Mouse (Mus musculus) liver, embryonic 13.5 days (tissue): ENCODE results near the gene Preb. TPM values are rescaled to one million over a fixed set of nuclear protein-coding genes. Genes with fewer than 3 reads are reported as not detected.

Source experiments
- ATAC-seq: fragments of 200-750 bp; cut with Nextera tagmentation; 2 replicates; pipeline ENCODE4 v1.8.0; 2017; ENCODE audit warnings: low read depth, mild to moderate bottlenecking, moderate number of reproducible peaks, moderate library complexity
- DNase-seq: peaks from one replicate; pipeline ENCODE4 v3.0.0; 2022
- H3K27ac ChIP-seq: fragments of 300-500 bp; sonication (generic); 2 replicates; pipeline ENCODE4 v1.5.1; 2015; ENCODE audit warnings: moderate library complexity, mild to moderate bottlenecking, inconsistent platforms
- H3K27me3 ChIP-seq: fragments of 300-500 bp; sonication (generic); 2 replicates; pipeline ENCODE4 v1.6.1; 2015; ENCODE audit warnings: mild to moderate bottlenecking, inconsistent platforms
- H3K36me3 ChIP-seq: fragments of 300-500 bp; sonication (generic); 2 replicates; pipeline ENCODE4 v1.6.1; 2015; ENCODE audit warnings: mild to moderate bottlenecking, inconsistent platforms
- H3K4me1 ChIP-seq: fragments of 300-500 bp; sonication (generic); replicated peaks from 2 replicates; pipeline ENCODE4 v1.6.1; 2015; ENCODE audit warnings: inconsistent platforms
- H3K4me2 ChIP-seq: fragments of 300-500 bp; sonication (generic); 2 replicates; pipeline ENCODE4 v1.6.1; 2015; ENCODE audit warnings: inconsistent platforms, mild to moderate bottlenecking, moderate library complexity
- H3K4me3 ChIP-seq: fragments of 300-500 bp; sonication (generic); replicated peaks from 2 replicates; pipeline ENCODE4 v1.5.1; 2015; ENCODE audit warnings: mild to moderate bottlenecking, inconsistent platforms
- H3K9ac ChIP-seq: fragments of 300-500 bp; sonication (generic); 2 replicates; pipeline ENCODE4 v1.6.1; 2015; ENCODE audit warnings: mild to moderate bottlenecking, inconsistent platforms
- H3K9me3 ChIP-seq: fragments of 300-500 bp; sonication (generic); replicated peaks from 2 replicates; pipeline ENCODE4 v1.6.1; 2016; ENCODE audit warnings: inconsistent platforms
- WGBS: fragments of 180-500 bp; shearing (Covaris S2); methylation state at CpG from one replicate; pipeline ENCODE4 v1.1.7; 2015; ENCODE audit not compliant: insufficient replicate concordance; 5-methylcytosine and 5-hydroxymethylcytosine counted together
- polyA plus RNA-seq: library from polyadenylated mRNA; unstranded; fragments of >200 nt; fragmentation: Nextera tagmentation; extraction: Ambion mirVana; gene quantifications from 2 replicates; pipeline ENCODE4 v1.2.1, GENCODE M21; 2015

Gene Preb
- polyA plus RNA-seq, 1 experiment from 2014 or later = 91.6 TPM

GRCm38 (mm10) chr5:30974870-30975656 lies 14.9 kb upstream of the Preb start:
- no peak for DNase-seq
- Histone ChIP-seq H3K4me2 (no peak overlapping the region), H3K4me1 (peaks cover 1% of the 10 kb centered on the region), H3K36me3 (no peaks in the 10 kb centered on the region), H3K9ac (no peak overlapping the region), H3K27me3 (no peaks in the 10 kb centered on the region), H3K4me3 (no peak overlapping the region), H3K9me3 (no peaks in the 10 kb centered on the region), H3K27ac (no peak overlapping the region)
- no peak for ATAC-seq
- 58% methylated on average over 9 of the region's 9 CpGs for WGBS

- no peak overlapping the region for H3K4me3 ChIP-seq
- H3K9me3 ChIP-seq = no peaks in the 10 kb centered on the region
- peaks cover 23% of the 10 kb centered on the region for H3K4me1 ChIP-seq
- no peak overlapping the region for H3K27ac ChIP-seq
- WGBS = 24% methylated on average over 2 of the region's 2 CpGs
- no peak overlapping the region for H3K4me2 ChIP-seq
- H3K36me3 ChIP-seq = no peaks in the 10 kb centered on the region
- peak; percentile 24 for DNase-seq
- H3K9ac ChIP-seq = no peak overlapping the region
- peak; percentile 72 for ATAC-seq
- H3K27me3 ChIP-seq = no peaks in the 10 kb centered on the region
Observed at GRCm38 (mm10) chr5:30969440-30969839, 9.3 kb upstream of the Preb start.

- no peak within 1 kb of the TSS for H3K4me3 ChIP-seq
- no peak within 1 kb of the TSS for H3K4me2 ChIP-seq
- H3K4me1 ChIP-seq = peaks cover 23% of the 10 kb centered on the region
- H3K27me3 ChIP-seq = no peaks in the 10 kb centered on the region
- no peaks in the 10 kb centered on the region for H3K36me3 ChIP-seq
- H3K9ac ChIP-seq = no peak within 1 kb of the TSS
- ATAC-seq (no peak), DNase-seq (no peak)
- 68% methylated on average over 8 of the region's 8 CpGs for WGBS
- H3K9me3 ChIP-seq = no peaks in the 10 kb centered on the region
- no peak within 1 kb of the TSS for H3K27ac ChIP-seq
Observed at GRCm38 (mm10) chr5:30968416-30968815, 8.3 kb upstream of the Preb start, which contains the start of gene Tcf23. Gene Tcf23, plus strand, starts transcription at chr5:30968662.

GRCm38 (mm10) chr5:30966189-30966588 lies 6.0 kb upstream of the Preb start:
- ATAC-seq = peak; percentile 72
- H3K9ac ChIP-seq = no peak overlapping the region
- no peak for DNase-seq

GRCm38 (mm10) chr5:30963916-30964315 lies 3.8 kb upstream of the Preb start:
- DNase-seq = no peak
- no peak overlapping the region for H3K27ac ChIP-seq
- WGBS = 69% methylated on average over 3 of the region's 3 CpGs

More at GRCm38 (mm10) chr5:30966189-30966588, 6.0 kb upstream of the Preb start:
- Histone ChIP-seq H3K27me3 (no peaks in the 10 kb centered on the region), H3K4me1 (peaks cover 30% of the 10 kb centered on the region), H3K4me3 (no peak overlapping the region), H3K9me3 (no peaks in the 10 kb centered on the region), H3K4me2 (no peak overlapping the region), H3K27ac (no peak overlapping the region), H3K36me3 (no peaks in the 10 kb centered on the region)
- 63% methylated on average over 4 of the region's 4 CpGs for WGBS

GRCm38 (mm10) chr5:30961545-30962505 lies 1.7 kb upstream of the Preb start:
- peaks cover 18% of the 10 kb centered on the region for H3K36me3 ChIP-seq
- H3K9me3 ChIP-seq = no peaks in the 10 kb centered on the region
- 34% methylated on average over 10 of the region's 10 CpGs for WGBS
- H3K4me3 ChIP-seq = no peak overlapping the region
- H3K27ac ChIP-seq = no peak overlapping the region; the same call in 1 of the 2 replicates
- peaks cover 42% of the 10 kb centered on the region for H3K4me1 ChIP-seq
- H3K27me3 ChIP-seq = no peaks in the 10 kb centered on the region
- H3K9ac ChIP-seq = no peak overlapping the region
- DNase-seq (no peak), ATAC-seq (no peak)
- H3K4me2 ChIP-seq = no peak overlapping the region

More at GRCm38 (mm10) chr5:30963916-30964315, 3.8 kb upstream of the Preb start:
- H3K9me3 ChIP-seq = no peaks in the 10 kb centered on the region
- ATAC-seq = no peak
- no peak overlapping the region for H3K9ac ChIP-seq
- H3K36me3 ChIP-seq = no peaks in the 10 kb centered on the region; the same call in 1 of the 2 replicates
- peaks cover 32% of the 10 kb centered on the region for H3K4me1 ChIP-seq
- no peak overlapping the region for H3K4me3 ChIP-seq
- no peaks in the 10 kb centered on the region for H3K27me3 ChIP-seq
- no peak overlapping the region for H3K4me2 ChIP-seq

- DNase-seq = no peak
Observed at GRCm38 (mm10) chr5:30960814-30961213, 653 bp upstream of the Preb start.

GRCm38 (mm10) chr5:30959198-30959854 lies 835 bp downstream of the Preb start:
- Histone ChIP-seq H3K27ac (peak overlapping the region; percentile 80), H3K4me1 (peaks cover 38% of the 10 kb centered on the region), H3K4me3 (peak overlapping the region; percentile 86), H3K36me3 (peaks cover 37% of the 10 kb centered on the region), H3K9me3 (no peaks in the 10 kb centered on the region), H3K27me3 (no peaks in the 10 kb centered on the region), H3K4me2 (peak overlapping the region; percentile 91), H3K9ac (peak overlapping the region; percentile 94)
- ATAC-seq (no peak), DNase-seq (no peak)
- WGBS = 30% methylated on average over 19 of the region's 19 CpGs

More at GRCm38 (mm10) chr5:30960814-30961213, 653 bp upstream of the Preb start:
- H3K4me2 ChIP-seq = peak overlapping the region; percentile 91
- peak overlapping the region; percentile 94; the same call in 1 of the 2 replicates for H3K9ac ChIP-seq
- peaks cover 40% of the 10 kb centered on the region for H3K4me1 ChIP-seq
- peak overlapping the region; percentile 86 for H3K4me3 ChIP-seq
- no peak for ATAC-seq
- H3K27ac ChIP-seq = peak overlapping the region; percentile 9; the same call in 1 of the 2 replicates
- no peaks in the 10 kb centered on the region for H3K9me3 ChIP-seq
- 79% methylated on average over 2 of the region's 2 CpGs for WGBS
- H3K27me3 ChIP-seq = no peaks in the 10 kb centered on the region
- H3K36me3 ChIP-seq = peaks cover 22% of the 10 kb centered on the region

- H3K9me3 ChIP-seq = no peaks in the 10 kb centered on the region
- peak overlapping the region; percentile 26; the same call in 1 of the 2 replicates for H3K9ac ChIP-seq
- peak overlapping the region; percentile 86; the same call in 1 of the 2 replicates for H3K4me3 ChIP-seq
- ATAC-seq (no peak), DNase-seq (no peak)
- peaks cover 51% of the 10 kb centered on the region for H3K36me3 ChIP-seq
- no peaks in the 10 kb centered on the region for H3K27me3 ChIP-seq
- H3K4me1 ChIP-seq = peaks cover 38% of the 10 kb centered on the region
- peak overlapping the region; percentile 91 for H3K4me2 ChIP-seq
- 84% methylated on average over 6 of the region's 6 CpGs for WGBS
- no peak overlapping the region for H3K27ac ChIP-seq
Observed at GRCm38 (mm10) chr5:30957891-30958290, 2.3 kb downstream of the Preb start.

GRCm38 (mm10) chr5:30955751-30956150 lies 4.4 kb downstream of the Preb start:
- H3K4me1 ChIP-seq = peaks cover 30% of the 10 kb centered on the region
- H3K4me3 ChIP-seq = no peak overlapping the region
- no peak for DNase-seq
- no peak overlapping the region for H3K9ac ChIP-seq
- no peak for ATAC-seq
- 88% methylated on average over 6 of the region's 6 CpGs for WGBS
- peaks cover 57% of the 10 kb centered on the region for H3K36me3 ChIP-seq
- H3K4me2 ChIP-seq = no peak overlapping the region
- no peaks in the 10 kb centered on the region for H3K9me3 ChIP-seq
- H3K27ac ChIP-seq = no peak overlapping the region
- H3K27me3 ChIP-seq = no peaks in the 10 kb centered on the region
